Mouse (Mus musculus) erythroblast, embryonic 14.5 days (primary cell): Measurements from ENCODE around the gene Ppm1h.
"Not testable (repeated sequence)": the region's sequence is repeated elsewhere in the genome, so short reads cannot be mapped to it uniquely, and the experiment has no call there.

ENCODE experiments used
- GATA1 ChIP-seq: IDR thresholded peaks from 2 replicates; pipeline ENCODE4 v1.6.1; 2012; ENCODE audit warnings: low read length, inconsistent platforms, mixed read lengths
- TAL1 ChIP-seq: IDR thresholded peaks from 3 replicates; pipeline ENCODE4 v1.6.1; 2012; ENCODE audit warnings: low read length, inconsistent platforms, mixed read lengths

- not testable (repeated sequence) for TF ChIP-seq GATA1, TAL1
Measured at GRCm38 (mm10) chr10:122965650-122966049, 287.1 kb downstream of the Ppm1h start.
